In genomic region chr13:29772970-29773369, GRCm38 (mm10) we compare ENCODE assay signal across 13 mouse cellular contexts.
"Had no signal": no experiment of that assay in that cellular context is flagged by ENCODE, and none has a peak within 500 bp of the region (broad histone marks: within the 10 kb centered on the region; RNA-seq: fewer than 3 reads in every experiment).

No protein-coding gene starts in this region.

- H3K27ac ChIP-seq: layer of hippocampus, adult 2 months; liver, embryonic 15.5 days; midbrain, embryonic 15.5 days; neural tube, embryonic 12.5 days had no signal

- H3K4me3 ChIP-seq: layer of hippocampus, adult 2 months; liver, embryonic 15.5 days; megakaryocyte, embryonic 14.5 days; midbrain, embryonic 15.5 days; neural tube, embryonic 12.5 days had no signal

- ATAC-seq: lung, postnatal 0 days; midbrain, embryonic 15.5 days had no signal

- H3K27me3 ChIP-seq: liver, embryonic 15.5 days; megakaryocyte, embryonic 14.5 days; midbrain, embryonic 15.5 days; neural tube, embryonic 12.5 days had no signal

- DNase-seq: left cerebral cortex, postnatal 4 days; lung, adult 2 months; lung, postnatal 36 days; retina, postnatal 1 day; right cerebral cortex, postnatal 4 days; spleen, adult 18-20 months; thymus, postnatal 4 days had no signal

- H3K36me3 ChIP-seq: liver, embryonic 15.5 days; midbrain, embryonic 15.5 days; neural tube, embryonic 12.5 days had no signal

- H3K9me3 ChIP-seq: liver, embryonic 15.5 days; megakaryocyte, embryonic 14.5 days; midbrain, embryonic 15.5 days; neural tube, embryonic 12.5 days had no signal

- H3K9ac ChIP-seq: liver, embryonic 15.5 days; midbrain, embryonic 15.5 days; neural tube, embryonic 12.5 days had no signal
